Mouse (Mus musculus) stomach, embryonic 15.5 days (tissue): Measurements from ENCODE around the gene Slc25a12. TPM values are rescaled to one million over a fixed set of nuclear protein-coding genes. Genes with fewer than 3 reads are reported as not detected.

Source experiments
- ATAC-seq: fragments of 200-750 bp; cut with Nextera tagmentation; 2 replicates; pipeline ENCODE4 v1.8.0; 2017; ENCODE audit warnings: low read depth, moderate number of reproducible peaks, moderate TSS enrichment; ENCODE audit not compliant: insufficient read depth, low FRiP score
- H3K27ac ChIP-seq: fragments of 300-500 bp; sonication (generic); 2 replicates; pipeline ENCODE4 v1.5.1; 2015; ENCODE audit warnings: mild to moderate bottlenecking, inconsistent platforms
- H3K27me3 ChIP-seq: fragments of 300-500 bp; sonication (generic); replicated peaks from 2 replicates; pipeline ENCODE4 v1.6.1; 2015; ENCODE audit warnings: inconsistent platforms
- H3K36me3 ChIP-seq: fragments of 300-500 bp; sonication (generic); 2 replicates; pipeline ENCODE4 v1.6.1; 2015; ENCODE audit warnings: inconsistent platforms
- H3K4me1 ChIP-seq: fragments of 300-500 bp; sonication (generic); 2 replicates; pipeline ENCODE4 v1.6.1; 2015; ENCODE audit warnings: inconsistent platforms
- H3K4me2 ChIP-seq: fragments of 300-500 bp; sonication (generic); 2 replicates; pipeline ENCODE4 v1.6.1; 2015; ENCODE audit warnings: mild to moderate bottlenecking, inconsistent platforms
- H3K4me3 ChIP-seq: fragments of 300-500 bp; sonication (generic); replicated peaks from 2 replicates; pipeline ENCODE4 v1.5.1; 2015; ENCODE audit warnings: inconsistent platforms
- H3K9ac ChIP-seq: fragments of 300-500 bp; sonication (generic); 2 replicates; pipeline ENCODE4 v1.6.1; 2015; ENCODE audit warnings: inconsistent platforms
- H3K9me3 ChIP-seq: fragments of 300-500 bp; sonication (generic); 2 replicates; pipeline ENCODE4 v1.6.1; 2016; ENCODE audit warnings: inconsistent platforms
- WGBS: fragments of 180-500 bp; shearing (Covaris S2); methylation state at CpG from one replicate; pipeline ENCODE4 v1.1.7; 2015; 5-methylcytosine and 5-hydroxymethylcytosine counted together
- polyA plus RNA-seq: library from polyadenylated mRNA; unstranded; fragments of >200 nt; fragmentation: Nextera tagmentation; extraction: Ambion mirVana; gene quantifications from 2 replicates; pipeline ENCODE4 v1.2.1, GENCODE M21; 2015

Slc25a12 gene
- polyA plus RNA-seq, 1 experiment from 2014 or later, result 30.0 TPM

GRCm38 (mm10) chr2:71269332-71269731 is 98.2 kb downstream of the Slc25a12 start:
- H3K27me3 ChIP-seq, result no peaks in the 10 kb centered on the region
- no peak for ATAC-seq

GRCm38 (mm10) chr2:71268691-71269090 is 98.9 kb downstream of the Slc25a12 start:
- H3K9me3 ChIP-seq, result no peaks in the 10 kb centered on the region
- H3K9ac ChIP-seq, result no peak overlapping the region
- H3K4me3 ChIP-seq, result no peak overlapping the region
- no peak overlapping the region for H3K4me2 ChIP-seq
- no peak for ATAC-seq
- no peaks in the 10 kb centered on the region for H3K27me3 ChIP-seq
- no peaks in the 10 kb centered on the region for H3K4me1 ChIP-seq
- peaks cover 2% of the 10 kb centered on the region; the same call in 1 of the 2 replicates for H3K36me3 ChIP-seq
- no peak overlapping the region for H3K27ac ChIP-seq
- WGBS, result 91% methylated on average over 8 of the region's 8 CpGs

More at GRCm38 (mm10) chr2:71269332-71269731, 98.2 kb downstream of the Slc25a12 start:
- H3K4me2 ChIP-seq, result no peak overlapping the region
- WGBS, result 40% methylated on average over 1 of the region's 1 CpGs
- H3K4me1 ChIP-seq, result no peaks in the 10 kb centered on the region
- H3K9ac ChIP-seq, result no peak overlapping the region
- H3K9me3 ChIP-seq, result no peaks in the 10 kb centered on the region
- 0 out of 2 replicates have a peak, but pooled peaks cover 2% of the 10 kb centered on the region for H3K36me3 ChIP-seq
- no peak overlapping the region for H3K27ac ChIP-seq
- H3K4me3 ChIP-seq, result no peak overlapping the region

DNA sequence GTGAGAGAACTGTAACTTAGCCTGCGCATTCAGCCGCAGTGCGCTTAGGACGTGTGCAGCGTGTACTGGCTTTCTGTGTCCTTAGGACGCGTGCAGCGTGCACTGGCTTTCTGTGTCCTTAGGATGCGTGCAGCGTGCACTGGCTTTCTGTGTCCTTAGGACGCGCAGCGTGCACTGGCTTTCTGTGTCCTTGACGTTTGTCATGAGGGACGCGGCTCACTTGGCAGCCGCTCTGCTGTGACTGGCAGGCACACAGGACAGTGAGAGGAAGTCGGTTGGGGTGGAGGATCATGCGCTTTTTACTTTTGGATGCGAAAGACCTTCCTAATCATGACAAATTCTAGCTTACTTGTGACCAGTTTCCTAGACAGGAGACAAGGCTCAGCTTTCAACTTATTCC is 103.0 kb downstream of the Slc25a12 start:
- Histone ChIP-seq H3K4me2 (no peak overlapping the region), H3K36me3 (peaks cover 23% of the 10 kb centered on the region), H3K4me3 (no peak overlapping the region), H3K9ac (no peak overlapping the region), H3K4me1 (no peaks in the 10 kb centered on the region), H3K27ac (no peak overlapping the region), H3K27me3 (no peaks in the 10 kb centered on the region), H3K9me3 (no peaks in the 10 kb centered on the region)
- no peak for ATAC-seq
- WGBS, result 94% methylated on average over 20 of the region's 20 CpGs

- no peak overlapping the region for H3K4me2 ChIP-seq
- no peaks in the 10 kb centered on the region for H3K27me3 ChIP-seq
- H3K9ac ChIP-seq, result no peak overlapping the region
- peaks cover 46% of the 10 kb centered on the region for H3K36me3 ChIP-seq
- no peak overlapping the region for H3K4me3 ChIP-seq
- H3K27ac ChIP-seq, result no peak overlapping the region
- ATAC-seq, result no peak
- 87% methylated on average over 7 of the region's 7 CpGs for WGBS
- no peaks in the 10 kb centered on the region for H3K4me1 ChIP-seq
- no peaks in the 10 kb centered on the region for H3K9me3 ChIP-seq
Observed at GRCm38 (mm10) chr2:71256581-71256980, 111.0 kb downstream of the Slc25a12 start.

DNA sequence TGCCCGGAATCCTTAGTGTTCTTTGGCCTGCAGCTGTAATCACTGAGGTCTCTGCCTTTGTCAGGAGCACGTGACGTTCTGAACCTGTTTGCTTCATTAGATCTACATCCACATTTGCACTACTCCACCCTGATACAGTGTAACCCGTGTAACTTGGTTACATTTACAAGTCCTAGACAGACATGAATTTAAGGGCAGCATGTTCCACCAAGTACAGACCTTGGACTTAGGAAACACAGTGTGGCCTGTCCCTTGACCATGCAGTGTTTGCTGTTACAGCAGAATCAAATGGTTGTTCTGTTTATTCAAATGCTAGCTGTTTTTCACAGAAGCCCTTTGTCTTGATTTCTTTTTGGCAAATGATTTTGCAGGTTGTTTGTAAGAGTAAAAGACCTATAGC is 112.7 kb downstream of the Slc25a12 start:
- Histone ChIP-seq H3K36me3 (peaks cover 44% of the 10 kb centered on the region), H3K27me3 (no peaks in the 10 kb centered on the region), H3K4me1 (no peaks in the 10 kb centered on the region), H3K9ac (no peak overlapping the region), H3K27ac (no peak overlapping the region), H3K4me2 (no peak overlapping the region), H3K4me3 (no peak overlapping the region), H3K9me3 (no peaks in the 10 kb centered on the region)
- 69% methylated on average over 4 of the region's 4 CpGs for WGBS
- no peak for ATAC-seq

GRCm38 (mm10) chr2:71250841-71251240 is 116.7 kb downstream of the Slc25a12 start:
- Histone ChIP-seq H3K4me2 (no peak overlapping the region), H3K36me3 (peaks cover 32% of the 10 kb centered on the region), H3K4me1 (no peaks in the 10 kb centered on the region), H3K9ac (no peak overlapping the region), H3K4me3 (no peak overlapping the region), H3K9me3 (no peaks in the 10 kb centered on the region), H3K27ac (no peak overlapping the region), H3K27me3 (no peaks in the 10 kb centered on the region)
- no peak for ATAC-seq
- WGBS, result 73% methylated on average over 5 of the region's 5 CpGs

DNA sequence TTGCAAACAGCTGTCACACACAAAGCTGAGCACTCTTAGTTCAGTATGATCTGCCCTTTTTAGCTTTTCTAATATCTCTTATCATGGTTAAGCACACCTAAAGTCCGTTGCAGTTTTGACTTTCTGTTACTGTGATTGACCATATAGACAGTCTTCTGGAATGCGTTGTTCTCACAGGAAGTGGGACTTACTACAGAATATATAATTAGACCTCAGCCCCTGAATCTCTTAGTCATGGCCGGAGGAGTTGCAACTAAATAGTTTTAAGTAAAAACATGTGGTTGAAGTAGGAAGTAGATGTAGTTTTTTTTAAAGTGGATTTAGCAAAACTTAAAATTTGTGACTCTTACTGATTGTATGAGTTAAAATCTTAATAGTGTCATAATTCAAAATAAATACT is 119.5 kb downstream of the Slc25a12 start:
- H3K27me3 ChIP-seq, result no peaks in the 10 kb centered on the region
- no peak overlapping the region for H3K9ac ChIP-seq
- H3K4me2 ChIP-seq, result no peak overlapping the region
- H3K9me3 ChIP-seq, result no peaks in the 10 kb centered on the region
- WGBS, result 73% methylated on average over 3 of the region's 3 CpGs
- no peak for ATAC-seq
- no peaks in the 10 kb centered on the region for H3K4me1 ChIP-seq
- H3K4me3 ChIP-seq, result no peak overlapping the region
- peaks cover 31% of the 10 kb centered on the region for H3K36me3 ChIP-seq
- no peak overlapping the region for H3K27ac ChIP-seq

- H3K36me3 ChIP-seq, result peaks cover 15% of the 10 kb centered on the region
- WGBS, result 88% methylated on average over 5 of the region's 5 CpGs
Observed at GRCm38 (mm10) chr2:71246096-71246495, 121.5 kb downstream of the Slc25a12 start.

GRCm38 (mm10) chr2:71245416-71245815 is 122.1 kb downstream of the Slc25a12 start:
- Histone ChIP-seq H3K36me3 (peaks cover 10% of the 10 kb centered on the region; the same call in 1 of the 2 replicates), H3K27me3 (no peaks in the 10 kb centered on the region), H3K27ac (no peak overlapping the region)

More at GRCm38 (mm10) chr2:71246096-71246495, 121.5 kb downstream of the Slc25a12 start:
- Histone ChIP-seq H3K9me3 (no peaks in the 10 kb centered on the region), H3K4me1 (no peaks in the 10 kb centered on the region), H3K4me3 (no peak overlapping the region), H3K9ac (no peak overlapping the region), H3K27me3 (no peaks in the 10 kb centered on the region), H3K27ac (no peak overlapping the region), H3K4me2 (no peak overlapping the region)
- ATAC-seq, result no peak

DNA sequence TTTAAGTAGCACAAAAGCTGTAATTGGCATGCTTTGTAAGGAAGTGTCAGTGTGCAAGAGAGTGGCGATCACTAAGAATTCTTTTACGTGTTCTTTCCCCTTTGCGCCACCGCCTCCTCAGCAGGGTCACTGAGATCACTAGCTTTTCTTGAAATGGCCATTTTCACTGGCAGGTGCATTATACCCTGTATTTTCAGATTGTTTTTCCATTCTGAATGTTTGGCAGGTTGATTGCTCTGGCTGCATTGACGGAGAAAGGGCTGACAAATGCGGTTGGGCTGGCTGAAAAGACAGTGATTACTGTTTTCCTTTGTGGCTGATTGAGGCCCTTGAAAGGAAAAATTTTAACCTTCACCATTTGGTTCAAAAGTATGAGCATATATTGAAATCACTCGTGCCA is 122.7 kb downstream of the Slc25a12 start:
- Histone ChIP-seq H3K9me3 (no peaks in the 10 kb centered on the region), H3K9ac (no peak overlapping the region), H3K4me1 (no peaks in the 10 kb centered on the region), H3K4me3 (no peak overlapping the region), H3K4me2 (no peak overlapping the region), H3K27me3 (no peaks in the 10 kb centered on the region), H3K36me3 (peaks cover 10% of the 10 kb centered on the region; the same call in 1 of the 2 replicates), H3K27ac (no peak overlapping the region)
- WGBS, result 86% methylated on average over 7 of the region's 7 CpGs
- ATAC-seq, result no peak

More at GRCm38 (mm10) chr2:71245416-71245815, 122.1 kb downstream of the Slc25a12 start:
- Histone ChIP-seq H3K4me1 (no peaks in the 10 kb centered on the region), H3K4me2 (no peak overlapping the region), H3K4me3 (no peak overlapping the region), H3K9me3 (no peaks in the 10 kb centered on the region), H3K9ac (no peak overlapping the region)
- WGBS, result 82% methylated on average over 3 of the region's 3 CpGs
- ATAC-seq, result no peak

- peaks cover 7% of the 10 kb centered on the region; the same call in 1 of the 2 replicates for H3K36me3 ChIP-seq
- 79% methylated on average over 9 of the region's 9 CpGs for WGBS
- no peak overlapping the region for H3K4me3 ChIP-seq
- no peak overlapping the region for H3K9ac ChIP-seq
- ATAC-seq, result no peak
- no peaks in the 10 kb centered on the region for H3K9me3 ChIP-seq
- no peak overlapping the region for H3K4me2 ChIP-seq
- no peaks in the 10 kb centered on the region for H3K4me1 ChIP-seq
- H3K27me3 ChIP-seq, result no peaks in the 10 kb centered on the region
- H3K27ac ChIP-seq, result no peak overlapping the region
Observed at GRCm38 (mm10) chr2:71243058-71243672, 124.4 kb downstream of the Slc25a12 start.

DNA sequence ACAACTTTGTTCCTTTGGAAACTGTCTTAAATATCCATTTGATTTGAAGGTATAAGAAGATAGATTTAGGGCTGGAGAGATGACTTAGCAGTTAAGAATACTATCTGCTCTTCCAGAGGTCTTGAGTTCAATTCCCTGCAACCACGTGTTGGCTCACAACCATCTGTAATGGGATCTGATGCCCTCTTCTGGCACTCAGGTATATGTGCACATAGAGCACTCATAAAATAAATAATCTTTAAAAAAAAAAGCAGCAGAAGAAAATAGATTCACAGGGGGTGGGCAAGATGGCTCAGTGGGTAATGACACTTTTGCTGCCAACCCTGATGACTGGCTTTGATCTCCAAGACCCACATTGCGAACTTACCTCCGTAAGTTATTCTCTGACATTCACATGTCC is 125.4 kb downstream of the Slc25a12 start:
- Histone ChIP-seq H3K9me3 (no peaks in the 10 kb centered on the region), H3K36me3 (peaks cover 5% of the 10 kb centered on the region; the same call in 1 of the 2 replicates), H3K9ac (no peak overlapping the region), H3K4me3 (no peak overlapping the region), H3K27me3 (no peaks in the 10 kb centered on the region), H3K4me1 (no peaks in the 10 kb centered on the region), H3K4me2 (no peak overlapping the region), H3K27ac (no peak overlapping the region)
- no peak for ATAC-seq
- 85% methylated on average over 3 of the region's 3 CpGs for WGBS
